Mouse (Mus musculus) small intestine, adult 2 months (tissue): ENCODE measurements around the gene Pxk.

Experiments
- CTCF ChIP-seq: fragments of 200-500 bp; IDR thresholded peaks from 2 replicates; pipeline ENCODE4 v1.5.1; 2012; ENCODE audit warnings: low read depth, mild to moderate bottlenecking, control low read depth, inconsistent platforms, low read length, moderate library complexity, mixed read lengths; ENCODE audit not compliant: insufficient replicate concordance, insufficient read length; ENCODE audit errors: extremely low read depth
- POLR2A ChIP-seq: fragments of 200-500 bp; IDR thresholded peaks from 2 replicates; pipeline ENCODE4 v1.6.1; 2012; ENCODE audit warnings: low read depth, mild to moderate bottlenecking, control low read depth, inconsistent platforms, low read length, moderate library complexity

DNA sequence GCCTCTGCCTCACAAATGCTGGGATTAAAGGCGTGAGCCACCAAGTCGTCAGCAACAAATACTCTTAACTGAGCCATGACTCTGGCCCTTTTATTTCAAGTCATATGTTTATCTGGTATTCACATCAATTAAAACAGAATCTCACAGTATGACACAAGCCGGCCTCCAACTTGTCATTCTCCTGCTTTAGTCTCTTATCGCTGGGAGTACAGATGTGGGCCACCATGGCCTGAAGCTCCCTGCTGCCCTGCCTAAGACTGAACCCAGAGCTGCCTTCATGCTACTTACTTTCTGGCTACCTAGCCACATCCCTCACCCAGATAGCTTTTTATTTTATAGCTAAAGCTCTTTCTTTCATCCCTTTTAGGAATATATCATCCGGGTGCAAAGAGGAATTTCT lies 21.4 kb downstream of the Pxk start:
- TF ChIP-seq POLR2A (no peak), CTCF (no peak)
